Mouse (Mus musculus) ES-Bruce4 (cell line): Measurements from ENCODE around the gene Mtif3. TPM values are rescaled to one million over a fixed set of nuclear protein-coding genes. Genes with fewer than 3 reads are reported as not detected.
"Not testable (repeated sequence)": the region's sequence is repeated elsewhere in the genome, so short reads cannot be mapped to it uniquely, and the experiment has no call there.

Experiments
- H3K27ac ChIP-seq: 2 replicates; pipeline ENCODE4 v1.5.1; 2012; ENCODE audit warnings: low read length, inconsistent platforms; ENCODE audit not compliant: insufficient read depth
- H3K27me3 ChIP-seq: 2 replicates; pipeline ENCODE4 v1.6.1; 2012; ENCODE audit warnings: mild to moderate bottlenecking, low read length, inconsistent platforms; ENCODE audit not compliant: control insufficient read depth, poor library complexity, insufficient read depth, severe bottlenecking
- H3K36me3 ChIP-seq: 2 replicates; pipeline ENCODE4 v1.6.1; 2012; ENCODE audit warnings: inconsistent platforms, mild to moderate bottlenecking, low read length, moderate library complexity; ENCODE audit not compliant: control insufficient read depth, poor library complexity, insufficient read depth, severe bottlenecking
- H3K4me1 ChIP-seq: one replicate; pipeline ENCODE4 v1.8.1; 2011; ENCODE audit warnings: low read length; ENCODE audit not compliant: control insufficient read depth, insufficient read depth
- H3K4me3 ChIP-seq: 2 replicates; pipeline ENCODE4 v1.5.1; 2011; ENCODE audit warnings: low read depth, mild to moderate bottlenecking, low read length
- H3K9ac ChIP-seq: 2 replicates; pipeline ENCODE4 v1.6.1; 2012; ENCODE audit warnings: low read depth, mild to moderate bottlenecking, inconsistent platforms; ENCODE audit not compliant: poor library complexity, severe bottlenecking
- H3K9me3 ChIP-seq: replicated peaks from 2 replicates; pipeline ENCODE4 v1.6.1; 2012; ENCODE audit warnings: mild to moderate bottlenecking, low read length, inconsistent platforms; ENCODE audit not compliant: control insufficient read depth, poor library complexity, insufficient read depth, severe bottlenecking
- CTCF ChIP-seq: IDR thresholded peaks from one replicate; pipeline ENCODE4 v1.8.1; 2011; ENCODE audit warnings: low read depth, low read length
- EP300 ChIP-seq: IDR thresholded peaks from 2 replicates; pipeline ENCODE4 v1.6.1; 2011; ENCODE audit warnings: low read depth, low read length; ENCODE audit not compliant: insufficient read depth
- POLR2A ChIP-seq: IDR thresholded peaks from one replicate; pipeline ENCODE4 v1.8.1; 2011; ENCODE audit warnings: low read length; ENCODE audit not compliant: insufficient read depth
- polyA plus RNA-seq: library from polyadenylated mRNA; stranded (reverse); fragments of >200 nt; gene quantifications from 2 replicates; pipeline ENCODE4 v1.2.4, GENCODE M21; 2011; ENCODE audit warnings: low read depth; ENCODE audit not compliant: missing spikeins, insufficient read depth, insufficient read length

Mtif3 gene
- polyA plus RNA-seq, 1 experiment, result 16.5 TPM

DNA sequence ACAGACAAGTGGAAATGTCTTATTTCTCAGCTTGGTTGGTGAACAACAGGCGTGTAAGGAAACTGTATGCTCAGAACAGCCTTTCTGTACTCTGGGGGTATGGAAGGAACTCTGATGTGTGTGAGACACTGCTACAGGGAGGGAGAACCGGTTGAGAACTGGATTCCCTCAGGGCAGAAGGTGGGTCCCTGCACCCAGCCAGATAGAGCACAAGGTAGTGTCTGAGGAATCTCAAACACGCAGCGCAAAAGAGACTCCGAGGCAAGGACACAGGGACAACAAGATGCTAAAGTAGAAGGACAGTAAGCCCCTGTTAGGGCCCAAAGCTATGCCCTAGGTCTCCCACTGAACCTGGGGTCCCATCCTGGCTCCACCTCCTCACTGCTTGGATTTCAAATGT lies 36.9 kb downstream of the Mtif3 start:
- TF ChIP-seq POLR2A (no peak), CTCF (no peak), EP300 (peak; percentile 95)
- no peak overlapping the region for H3K9ac ChIP-seq
- no peaks in the 10 kb centered on the region for H3K27me3 ChIP-seq
- H3K4me1 ChIP-seq, result peaks cover 10% of the 10 kb centered on the region
- H3K36me3 ChIP-seq, result no peaks in the 10 kb centered on the region
- H3K4me3 ChIP-seq, result no peak overlapping the region
- H3K27ac ChIP-seq, result peak overlapping the region; percentile 81
- peaks cover 5% of the 10 kb centered on the region; the same call in 1 of the 2 replicates for H3K9me3 ChIP-seq

DNA sequence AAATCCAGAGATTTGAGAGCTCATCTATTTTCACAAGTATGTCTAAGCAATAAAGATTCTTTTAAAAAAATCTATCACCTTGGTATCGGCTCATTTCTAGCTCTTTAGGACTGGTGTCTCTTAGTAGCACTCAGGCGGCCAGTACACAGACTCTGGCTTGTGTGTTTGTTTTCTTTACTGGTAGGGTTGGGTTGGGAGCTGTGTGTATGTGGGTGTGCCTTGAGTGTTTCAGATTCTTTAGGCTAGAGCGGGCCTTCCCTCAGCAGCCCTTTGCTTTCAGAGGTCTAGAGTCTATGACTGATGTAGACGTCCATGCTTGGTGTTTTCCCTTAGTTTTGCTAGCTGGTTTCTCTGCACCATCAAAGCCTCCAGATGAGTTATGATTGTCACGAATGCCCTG lies 40.1 kb downstream of the Mtif3 start:
- H3K9me3 ChIP-seq, result peaks cover 5% of the 10 kb centered on the region; the same call in 1 of the 2 replicates
- no peaks in the 10 kb centered on the region for H3K27me3 ChIP-seq
- no peak overlapping the region for H3K4me3 ChIP-seq
- no peak overlapping the region for H3K9ac ChIP-seq
- TF ChIP-seq EP300 (no peak), POLR2A (no peak), CTCF (no peak)
- peaks cover 11% of the 10 kb centered on the region for H3K4me1 ChIP-seq
- no peaks in the 10 kb centered on the region for H3K36me3 ChIP-seq
- H3K27ac ChIP-seq, result peak overlapping the region; percentile 79

DNA sequence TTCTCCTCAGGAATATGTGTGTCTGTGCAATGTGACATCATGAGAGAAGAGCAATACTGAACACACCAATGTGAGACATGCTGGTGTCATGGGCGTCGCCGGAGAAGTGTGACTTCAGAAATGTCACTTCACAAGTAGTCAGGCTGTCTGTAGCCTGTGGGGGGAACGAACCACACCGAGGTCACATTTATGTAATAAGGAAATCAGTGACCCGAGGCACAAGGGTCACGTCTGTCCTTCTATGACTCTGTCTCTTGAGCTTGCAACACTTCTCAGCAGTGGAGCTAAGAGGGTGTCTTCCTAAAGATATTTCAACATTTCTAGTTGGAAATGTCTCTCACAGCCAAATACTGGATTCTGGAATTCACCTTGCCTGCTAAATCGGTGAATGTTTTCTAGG lies 42.4 kb downstream of the Mtif3 start:
- no peak for TF ChIP-seq POLR2A
- no peak for TF ChIP-seq EP300
- TF ChIP-seq CTCF, result no peak

DNA sequence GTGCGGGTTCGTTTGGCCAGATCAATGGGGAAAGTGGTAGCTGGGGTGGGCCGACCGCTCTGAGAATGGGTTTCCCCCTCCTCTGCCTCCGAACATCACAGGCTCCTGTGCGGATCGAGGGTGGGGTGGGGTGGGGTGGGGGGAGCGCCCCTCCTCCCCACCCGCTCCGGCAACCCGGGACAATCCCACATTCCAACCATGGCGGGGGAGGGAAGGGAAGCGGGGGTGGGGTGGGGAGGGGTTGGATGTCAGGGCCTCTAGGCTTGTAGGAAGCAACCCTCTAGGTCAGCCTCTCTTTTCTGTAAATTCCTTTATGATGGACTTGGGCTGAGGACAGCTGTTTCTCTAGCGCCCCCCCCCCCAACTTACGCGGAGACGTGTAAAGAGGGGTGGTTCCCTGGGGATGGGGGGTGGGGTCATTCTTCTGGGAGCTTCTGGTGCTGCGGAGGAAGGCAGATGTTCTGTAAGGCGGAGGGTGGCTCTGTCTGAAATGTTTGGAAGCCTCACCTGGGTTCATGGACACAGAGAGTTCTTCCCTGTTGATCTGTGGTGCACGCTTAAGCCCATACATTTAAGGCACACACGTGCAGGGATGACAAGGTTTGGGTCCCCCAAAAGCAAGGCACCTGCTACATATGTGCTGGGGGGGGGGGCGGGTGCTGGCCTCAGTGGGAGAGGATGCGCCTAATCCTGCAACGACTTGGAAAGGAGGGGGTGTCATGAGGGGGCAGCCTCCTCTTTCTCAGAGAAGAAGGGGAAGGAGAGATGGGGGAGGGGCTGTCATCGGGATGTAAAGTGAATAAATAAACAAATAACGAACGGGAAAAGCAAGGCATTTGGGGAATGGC lies 43.1 kb downstream of the Mtif3 start:
- peak overlapping the region; percentile 96 for H3K27ac ChIP-seq
- TF ChIP-seq EP300, result peak; percentile 77
- no peak for TF ChIP-seq POLR2A
- TF ChIP-seq CTCF, result no peak
- H3K4me3 ChIP-seq, result peak overlapping the region; percentile 21
- H3K27me3 ChIP-seq, result no peaks in the 10 kb centered on the region
- peaks cover 3% of the 10 kb centered on the region; the same call in 1 of the 2 replicates for H3K9me3 ChIP-seq
- peaks cover 4% of the 10 kb centered on the region for H3K4me1 ChIP-seq
- peak overlapping the region; percentile 67 for H3K9ac ChIP-seq
- H3K36me3 ChIP-seq, result no peaks in the 10 kb centered on the region

More for the DNA sequence above, 42.4 kb downstream of the Mtif3 start:
- no peaks in the 10 kb centered on the region for H3K36me3 ChIP-seq
- peak overlapping the region; percentile 60 for H3K27ac ChIP-seq
- H3K4me3 ChIP-seq, result 0 out of 2 replicates have a peak overlapping the region, but pooled peaks have one; percentile 4
- no peaks in the 10 kb centered on the region for H3K27me3 ChIP-seq
- peaks cover 7% of the 10 kb centered on the region for H3K4me1 ChIP-seq
- H3K9ac ChIP-seq, result peak overlapping the region; percentile 67; the same call in 1 of the 2 replicates
- peaks cover 5% of the 10 kb centered on the region; the same call in 1 of the 2 replicates for H3K9me3 ChIP-seq

DNA sequence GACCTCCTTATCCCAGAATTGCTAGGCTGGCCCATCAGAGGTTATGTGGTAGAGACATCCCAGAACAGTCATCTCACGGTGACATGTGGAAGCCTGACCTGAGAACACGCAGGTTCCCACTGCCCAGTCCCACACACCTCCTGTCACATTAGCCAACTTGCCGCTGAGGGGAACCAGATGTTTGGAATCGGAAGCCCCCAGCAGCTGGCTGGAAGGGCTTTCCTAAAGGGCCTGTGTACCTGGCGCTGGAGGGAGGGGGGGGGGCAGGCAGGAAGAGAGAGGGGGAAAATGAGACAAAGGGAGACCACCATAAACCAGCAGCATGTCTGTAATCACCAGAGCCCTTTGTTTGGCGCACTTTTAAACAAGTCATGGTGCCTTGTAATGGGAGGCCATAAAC lies 43.7 kb downstream of the Mtif3 start:
- Histone ChIP-seq H3K9me3 (no peaks in the 10 kb centered on the region), H3K27me3 (no peaks in the 10 kb centered on the region), H3K27ac (peak overlapping the region; percentile 96), H3K4me3 (peak overlapping the region; percentile 21), H3K4me1 (peaks cover 4% of the 10 kb centered on the region), H3K36me3 (no peaks in the 10 kb centered on the region), H3K9ac (peak overlapping the region; percentile 67)
- TF ChIP-seq CTCF (no peak), EP300 (no peak), POLR2A (no peak)

DNA sequence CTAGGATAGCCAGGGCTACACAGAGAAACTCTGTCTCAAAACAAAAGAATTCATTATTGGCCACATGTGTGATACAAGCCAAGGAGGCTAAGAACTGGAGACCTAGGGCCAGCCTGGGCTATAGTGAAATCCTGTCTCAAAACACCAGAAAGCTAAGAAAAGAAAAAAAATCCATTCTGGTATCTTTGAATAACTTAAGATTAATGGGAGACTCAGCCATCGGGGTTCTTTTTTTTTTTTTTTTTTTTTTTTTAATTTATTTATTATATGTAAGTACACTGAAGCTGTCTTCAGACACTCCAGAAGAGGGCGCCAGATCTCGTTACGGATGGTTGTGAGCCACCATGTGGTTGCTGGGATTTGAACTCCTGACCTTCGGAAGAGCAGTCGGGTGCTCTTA lies 46.2 kb downstream of the Mtif3 start:
- H3K9ac ChIP-seq, H3K27ac ChIP-seq, H3K4me3 ChIP-seq, H3K27me3 ChIP-seq, H3K36me3 ChIP-seq, H3K9me3 ChIP-seq: not testable (repeated sequence)
- H3K4me1 ChIP-seq, result peaks cover 10% of the 10 kb centered on the region
